Mouse (Mus musculus) frontal cortex, adult 2 months (tissue): ENCODE data around the gene Tnfaip3. TPM values are rescaled to one million over a fixed set of nuclear protein-coding genes. Genes with fewer than 3 reads are reported as not detected.

Source experiments
- DNase-seq, 2 experiments: peaks; one replicate each; pipeline ENCODE4 v3.0.0; 2022; ENCODE audit warnings: low spot score in 1 of 2; ENCODE audit errors: extremely low spot score in 1 of 2
- polyA plus RNA-seq: library from polyadenylated mRNA; depleted of rRNA; stranded (reverse); fragments of >200 nt; gene quantifications from 2 replicates; pipeline ENCODE4 v1.2.3, GENCODE M21; 2012; rRNA removed

Tnfaip3 gene
- polyA plus RNA-seq, 1 experiment, result 3.1 TPM

- no peak for DNase-seq
These were observed 41.0 kb downstream of the Tnfaip3 start for GRCm38 (mm10) chr10:18974486-18974885.

GRCm38 (mm10) chr10:18966893-18967292, 48.6 kb downstream of the Tnfaip3 start:
- no peak for DNase-seq

- no peak for DNase-seq
These were observed 49.9 kb downstream of the Tnfaip3 start for GRCm38 (mm10) chr10:18965601-18966000.

GRCm38 (mm10) chr10:18964856-18965255, 50.6 kb downstream of the Tnfaip3 start:
- no peak for DNase-seq

DNA sequence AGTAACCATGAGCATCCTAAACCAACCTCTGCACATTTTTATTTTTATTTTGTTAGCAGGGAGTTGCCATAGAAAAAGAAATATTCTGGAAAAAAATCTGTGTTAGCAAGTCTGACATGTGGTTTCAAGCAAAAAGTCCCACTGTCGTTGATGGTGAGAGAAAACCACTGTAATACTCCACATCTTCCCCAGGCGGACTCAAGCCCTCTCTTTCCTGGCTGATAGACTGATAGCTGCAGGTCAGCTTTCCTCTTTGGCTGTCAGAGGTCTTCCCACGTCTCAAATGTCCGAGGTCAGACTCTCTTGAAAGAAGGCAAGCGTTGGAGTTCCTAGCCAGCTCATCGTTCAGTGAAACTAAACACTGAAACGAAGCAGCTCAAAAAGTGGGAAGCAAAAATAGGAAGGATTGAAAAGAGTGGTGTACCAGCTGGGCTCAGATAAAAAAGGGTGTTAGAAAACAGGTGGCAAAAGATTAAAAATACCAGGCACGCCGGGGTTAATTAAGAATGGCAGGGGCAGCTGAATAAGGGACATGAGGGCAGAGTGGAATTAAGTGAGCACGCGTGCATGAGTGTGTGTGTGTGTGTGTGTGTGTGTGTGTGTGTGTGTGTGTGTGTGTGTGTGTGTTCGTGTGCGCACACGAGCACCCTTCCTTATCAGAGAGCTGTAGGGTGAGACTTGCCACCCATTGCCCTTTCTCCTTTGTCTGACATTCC, 55.5 kb downstream of the Tnfaip3 start:
- DNase-seq, result no peak

DNA sequence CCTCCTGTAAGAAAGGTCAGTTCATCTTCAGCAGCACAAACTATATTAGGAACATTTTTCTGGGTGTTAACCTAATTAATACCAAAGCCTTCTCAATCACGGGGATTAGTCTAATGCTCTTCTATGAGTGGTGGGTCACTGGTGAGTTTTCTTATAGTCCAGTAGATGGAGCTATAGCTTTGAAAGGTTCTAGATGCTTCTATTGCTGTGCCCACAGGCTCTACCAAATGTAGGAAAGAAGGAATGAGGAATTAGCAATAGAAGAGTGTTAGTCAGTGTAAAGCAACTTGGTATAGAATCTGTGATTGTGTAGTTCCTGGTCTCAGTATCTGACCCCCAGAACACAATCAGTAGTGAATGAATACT, 61.8 kb downstream of the Tnfaip3 start:
- peak in 1 of 2 experiments; percentile 44 for DNase-seq

DNA sequence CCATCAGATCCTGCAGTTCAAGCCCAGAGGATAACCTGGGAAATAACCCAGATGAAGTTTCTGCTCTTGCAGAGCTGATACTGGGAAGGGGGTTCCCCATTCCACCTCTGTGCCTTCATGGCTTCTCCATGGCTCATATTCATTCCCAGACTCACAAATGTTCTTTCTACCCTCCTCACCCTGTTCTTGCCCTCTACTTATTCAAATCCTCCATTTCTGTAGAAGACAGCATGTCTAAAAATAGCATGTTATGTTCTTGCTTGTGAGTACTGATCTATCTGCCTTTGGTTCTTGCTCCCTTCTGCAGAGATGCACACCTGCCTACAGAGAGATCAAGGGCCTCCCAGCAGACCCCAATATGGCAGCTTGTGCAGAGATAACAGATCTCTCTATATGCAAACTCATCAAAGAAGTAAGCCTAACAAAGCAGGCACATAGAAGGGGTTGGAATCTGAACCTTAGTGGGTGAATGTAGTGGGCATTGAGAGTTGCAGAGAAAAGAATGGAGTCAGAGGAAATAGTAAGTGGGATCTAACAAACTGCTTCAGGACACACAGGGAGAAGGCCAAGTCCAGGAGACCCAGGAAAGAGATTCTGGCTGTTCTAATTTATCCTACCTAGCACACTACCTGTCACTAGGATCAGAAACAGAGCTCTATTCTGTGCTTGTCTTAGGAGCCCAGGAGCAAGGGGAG, 62.3 kb downstream of the Tnfaip3 start:
- no peak for DNase-seq

Other genes starting within 250 kb of the Tnfaip3 start
- gene Gm4922, start 228.9 kb downstream of the Tnfaip3 start, polyA plus RNA-seq, result not detected in 2 replicates
- 6.9 and 8.0 TPM in 2 replicates for gene Perp, start 170.6 kb downstream of the Tnfaip3 start, polyA plus RNA-seq